Mouse (Mus musculus): Measurements from ENCODE around the gene Arhgap45. TPM values are rescaled to one million over a fixed set of nuclear protein-coding genes. Genes with fewer than 3 reads are reported as not detected.
A peak's percentile ranks its signal among the peaks of the same experiment; 100 is the strongest.

The Arhgap45 gene
- polyA plus RNA-seq, 1 experiment from 2014 or later: 3.6 TPM

DNA sequence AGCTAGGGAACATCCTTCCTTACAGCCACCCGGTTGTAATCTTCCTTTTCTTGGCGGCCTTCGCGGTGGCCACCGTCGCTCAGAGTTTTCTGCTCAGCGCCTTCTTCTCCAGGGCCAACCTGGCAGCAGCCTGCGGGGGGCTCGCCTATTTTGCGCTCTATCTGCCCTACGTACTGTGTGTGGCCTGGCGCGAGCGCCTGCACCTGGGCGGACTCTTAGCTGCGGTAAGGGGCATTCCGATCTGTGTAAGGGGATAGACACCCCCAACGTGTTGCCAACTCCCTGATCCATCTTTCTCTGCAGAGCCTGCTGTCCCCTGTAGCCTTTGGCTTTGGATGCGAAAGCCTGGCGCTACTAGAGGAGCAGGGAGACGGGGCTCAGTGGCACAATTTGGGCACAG, 13.6 kb upstream of the Arhgap45 start:
- peaks cover 13% of the 10 kb centered on the region for H3K4me1 ChIP-seq
- H3K27ac ChIP-seq: no peak overlapping the region
- no peak overlapping the region for H3K4me2 ChIP-seq
- WGBS: 18% methylated on average over 21 of the region's 21 CpGs
- peaks cover 80% of the 10 kb centered on the region for H3K27me3 ChIP-seq
- no peaks in the 10 kb centered on the region for H3K9me3 ChIP-seq
- ATAC-seq (ENCODE audit: low FRiP score): no peak
- H3K4me3 ChIP-seq (replicated peaks): no peak overlapping the region
- H3K9ac ChIP-seq: no peak overlapping the region
- no peaks in the 10 kb centered on the region for H3K36me3 ChIP-seq (replicated peaks)

DNA sequence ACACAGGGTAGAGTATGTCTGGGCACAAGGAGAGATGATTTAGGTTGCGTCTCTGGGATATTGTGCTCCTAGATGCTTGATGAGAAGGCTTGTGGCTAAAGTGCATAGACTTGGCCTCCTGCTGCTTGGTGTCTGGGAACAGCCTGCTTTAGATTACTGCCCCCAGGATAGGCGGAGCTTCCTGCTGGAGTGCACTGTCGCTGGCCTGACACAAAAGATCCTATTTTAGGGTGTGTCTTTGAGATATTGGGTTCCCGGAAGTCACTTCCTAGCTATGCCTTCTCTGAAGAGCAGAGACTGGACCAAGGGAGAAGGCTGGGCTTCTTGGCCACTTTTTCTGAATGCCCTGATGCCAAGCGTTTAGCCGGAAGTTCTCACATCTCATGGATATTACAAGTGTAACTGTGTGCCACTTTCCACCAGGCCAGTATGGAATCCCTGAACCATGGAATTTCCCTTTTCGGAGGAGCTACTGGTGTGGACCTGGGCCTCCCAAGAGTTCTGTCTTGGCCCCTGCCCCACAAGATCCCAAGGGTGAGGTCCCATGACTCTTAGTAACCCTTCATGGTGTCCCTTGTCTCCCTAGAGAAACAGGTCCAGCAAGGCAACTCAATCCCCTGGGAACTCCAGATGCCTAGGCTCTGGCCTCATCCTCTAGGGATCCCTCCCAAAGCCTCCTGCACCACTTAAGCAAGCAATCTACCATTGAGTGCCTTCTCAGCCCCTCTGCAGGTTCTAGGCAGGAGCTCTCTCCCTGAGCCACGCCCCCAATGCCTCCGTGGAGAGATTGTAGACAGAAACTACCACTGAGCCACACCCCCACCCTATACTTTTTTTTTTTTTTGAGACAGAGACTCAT, 12.8 kb upstream of the Arhgap45 start:
- H3K4me1 ChIP-seq: peaks cover 6% of the 10 kb centered on the region; the same call in 1 of the 2 replicates
- H3K4me2 ChIP-seq: no peak overlapping the region
- H3K27me3 ChIP-seq: peaks cover 72% of the 10 kb centered on the region
- H3K36me3 ChIP-seq (replicated peaks): no peaks in the 10 kb centered on the region; the same call in 1 of the 2 replicates
- WGBS: 65% methylated on average over 9 of the region's 9 CpGs
- no peak overlapping the region for H3K27ac ChIP-seq
- no peak for ATAC-seq (ENCODE audit: low FRiP score)
- no peak overlapping the region for H3K9ac ChIP-seq
- H3K9me3 ChIP-seq: no peaks in the 10 kb centered on the region
- H3K4me3 ChIP-seq (replicated peaks): no peak overlapping the region

DNA sequence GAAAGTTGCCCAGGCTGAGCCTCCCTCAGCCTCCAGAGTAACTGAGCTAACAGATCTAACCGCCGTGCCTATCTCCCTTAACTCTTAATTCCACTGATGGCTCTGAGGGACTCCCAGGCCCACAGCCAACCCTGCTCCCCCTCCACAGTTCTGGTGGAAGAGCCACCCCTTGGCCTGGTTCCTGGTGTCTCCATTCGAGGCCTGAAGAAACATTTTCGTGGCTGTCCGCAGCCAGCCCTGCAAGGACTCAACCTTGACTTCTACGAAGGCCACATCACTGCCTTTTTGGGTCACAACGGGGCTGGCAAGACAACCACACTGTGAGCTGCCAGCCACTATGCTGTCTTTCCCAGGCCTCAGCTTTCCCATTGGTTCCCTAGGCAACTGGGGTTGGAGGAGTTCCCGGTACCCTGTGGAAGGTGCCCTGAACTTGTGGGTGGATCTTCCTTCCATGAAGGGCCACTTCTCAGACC, 12.2 kb upstream of the Arhgap45 start:
- 88% methylated on average over 8 of the region's 8 CpGs for WGBS
- peaks cover 65% of the 10 kb centered on the region for H3K27me3 ChIP-seq
- no peak for ATAC-seq (ENCODE audit: low FRiP score)
- peaks cover 2% of the 10 kb centered on the region; the same call in 1 of the 2 replicates for H3K36me3 ChIP-seq (replicated peaks)
- no peak overlapping the region for H3K4me2 ChIP-seq
- peaks cover 6% of the 10 kb centered on the region; the same call in 1 of the 2 replicates for H3K4me1 ChIP-seq
- H3K9me3 ChIP-seq: no peaks in the 10 kb centered on the region
- no peak overlapping the region for H3K9ac ChIP-seq
- H3K27ac ChIP-seq: no peak overlapping the region
- no peak overlapping the region for H3K4me3 ChIP-seq (replicated peaks)

DNA sequence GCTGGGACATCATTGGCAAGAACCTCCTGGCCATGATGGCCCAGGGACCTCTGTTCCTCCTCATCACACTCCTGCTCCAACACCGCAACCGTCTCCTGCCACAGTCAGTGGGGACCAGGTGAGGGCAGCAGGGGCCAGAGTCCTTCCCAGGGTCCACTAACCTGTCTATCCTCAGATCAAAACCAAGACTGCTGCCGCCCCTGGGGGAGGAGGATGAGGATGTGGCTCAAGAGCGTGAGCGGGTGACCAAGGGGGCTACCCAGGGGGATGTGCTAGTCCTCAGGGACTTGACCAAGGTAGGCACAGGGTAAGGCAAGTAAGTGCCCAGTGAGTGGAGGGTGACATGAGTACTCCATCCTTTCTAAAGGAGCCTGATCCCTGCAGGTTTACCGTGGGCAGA, 4.7 kb upstream of the Arhgap45 start:
- WGBS: 87% methylated on average over 6 of the region's 6 CpGs
- ATAC-seq (ENCODE audit: low FRiP score): no peak
- Histone ChIP-seq H3K4me3 (replicated peaks) (no peak overlapping the region), H3K4me2 (no peak overlapping the region), H3K9me3 (peaks cover 18% of the 10 kb centered on the region), H3K27me3 (peaks cover 64% of the 10 kb centered on the region), H3K27ac (no peak overlapping the region), H3K4me1 (no peaks in the 10 kb centered on the region), H3K9ac (no peak overlapping the region), H3K36me3 (replicated peaks) (peaks cover 16% of the 10 kb centered on the region)

DNA sequence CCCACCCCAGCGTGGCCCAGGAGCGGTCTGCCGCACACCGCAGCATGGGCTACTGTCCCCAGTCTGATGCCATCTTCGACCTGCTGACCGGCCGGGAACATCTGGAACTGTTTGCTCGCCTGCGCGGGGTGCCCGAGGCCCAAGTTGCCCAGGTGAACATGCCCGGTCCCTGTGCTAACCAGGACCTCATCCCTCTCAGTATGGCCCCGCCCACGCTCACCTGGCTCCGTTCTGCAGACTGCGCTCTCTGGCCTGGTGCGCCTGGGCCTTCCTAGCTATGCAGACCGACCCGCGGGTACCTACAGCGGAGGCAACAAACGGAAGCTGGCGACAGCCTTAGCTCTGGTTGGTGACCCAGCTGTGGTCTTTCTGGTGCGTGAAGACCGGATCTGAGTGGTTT, 2.8 kb upstream of the Arhgap45 start:
- Histone ChIP-seq H3K4me2 (no peak overlapping the region), H3K27me3 (peaks cover 72% of the 10 kb centered on the region), H3K4me3 (replicated peaks) (no peak overlapping the region), H3K9ac (no peak overlapping the region), H3K4me1 (no peaks in the 10 kb centered on the region), H3K27ac (no peak overlapping the region), H3K9me3 (peaks cover 18% of the 10 kb centered on the region), H3K36me3 (replicated peaks) (peaks cover 16% of the 10 kb centered on the region)
- ATAC-seq (ENCODE audit: low FRiP score): no peak
- WGBS: 29% methylated on average over 25 of the region's 25 CpGs

DNA sequence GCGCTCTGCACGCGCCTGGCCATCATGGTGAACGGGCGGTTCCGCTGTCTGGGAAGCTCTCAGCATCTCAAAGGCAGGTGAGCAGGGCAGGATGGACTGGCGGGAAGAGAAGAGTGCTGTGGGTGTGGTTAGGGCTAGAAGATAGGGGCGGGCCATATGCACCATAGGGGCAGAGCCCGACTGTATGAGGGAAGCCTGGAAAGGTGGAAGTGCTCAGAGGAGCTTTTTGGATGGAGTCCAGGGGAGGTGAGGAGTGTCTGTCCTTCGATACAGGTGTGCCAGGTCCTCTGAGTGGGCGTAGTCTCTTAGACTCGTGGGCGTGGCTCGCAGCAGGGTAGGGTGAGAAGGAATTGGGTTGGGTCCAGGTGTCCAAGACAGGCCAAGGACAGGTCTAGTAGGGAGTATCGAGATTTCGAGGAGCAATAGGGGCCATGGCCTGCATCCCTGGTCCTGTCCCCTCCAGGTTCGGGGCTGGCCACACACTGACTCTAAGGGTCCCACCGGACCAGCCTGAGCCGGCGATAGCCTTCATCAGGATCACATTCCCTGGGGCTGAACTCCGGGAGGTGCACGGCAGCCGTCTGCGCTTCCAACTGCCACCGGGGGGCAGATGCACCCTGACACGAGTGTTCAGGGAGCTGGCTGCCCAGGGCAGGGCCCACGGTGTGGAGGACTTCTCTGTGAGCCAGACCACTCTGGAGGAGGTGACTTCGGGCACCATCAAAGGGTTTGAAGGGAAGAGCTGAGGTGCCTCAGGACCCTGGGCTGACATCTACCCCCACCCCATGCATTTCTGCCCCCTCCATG, 1.8 kb upstream of the Arhgap45 start:
- Histone ChIP-seq H3K27ac (no peak overlapping the region), H3K9ac (no peak overlapping the region), H3K36me3 (replicated peaks) (peaks cover 13% of the 10 kb centered on the region), H3K27me3 (peaks cover 82% of the 10 kb centered on the region), H3K4me1 (peaks cover 10% of the 10 kb centered on the region; the same call in 1 of the 2 replicates), H3K4me2 (no peak overlapping the region), H3K9me3 (peaks cover 17% of the 10 kb centered on the region), H3K4me3 (replicated peaks) (no peak overlapping the region)
- ATAC-seq (ENCODE audit: low FRiP score): no peak
- WGBS: 17% methylated on average over 28 of the region's 28 CpGs

DNA sequence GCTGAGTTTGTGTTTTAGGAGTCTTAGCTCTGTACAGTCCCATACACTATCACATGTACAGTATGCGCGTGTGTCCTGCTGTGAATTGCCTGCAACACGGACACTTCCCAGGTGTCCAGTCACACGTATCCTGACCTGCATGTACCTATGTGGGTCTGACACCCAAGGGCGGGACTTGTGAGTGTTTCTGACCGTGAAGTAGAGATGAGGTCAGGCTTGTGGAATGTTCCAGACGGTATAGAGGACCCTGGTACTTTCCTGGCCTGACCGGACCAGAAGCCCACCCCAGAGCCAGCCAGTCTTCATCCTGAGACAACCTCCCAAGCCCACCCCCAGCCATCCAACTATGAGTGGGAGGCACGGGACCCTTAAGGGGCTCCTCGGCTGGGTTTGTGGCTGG, 870 bp upstream of the Arhgap45 start:
- Histone ChIP-seq H3K4me1 (peaks cover 16% of the 10 kb centered on the region; the same call in 1 of the 2 replicates), H3K4me2 (no peak overlapping the region), H3K9me3 (peaks cover 8% of the 10 kb centered on the region), H3K36me3 (replicated peaks) (peaks cover 6% of the 10 kb centered on the region), H3K27me3 (peaks cover 87% of the 10 kb centered on the region), H3K9ac (no peak overlapping the region), H3K4me3 (replicated peaks) (no peak overlapping the region), H3K27ac (no peak overlapping the region)
- no peak for ATAC-seq (ENCODE audit: low FRiP score)
- WGBS: 86% methylated on average over 10 of the region's 10 CpGs

DNA sequence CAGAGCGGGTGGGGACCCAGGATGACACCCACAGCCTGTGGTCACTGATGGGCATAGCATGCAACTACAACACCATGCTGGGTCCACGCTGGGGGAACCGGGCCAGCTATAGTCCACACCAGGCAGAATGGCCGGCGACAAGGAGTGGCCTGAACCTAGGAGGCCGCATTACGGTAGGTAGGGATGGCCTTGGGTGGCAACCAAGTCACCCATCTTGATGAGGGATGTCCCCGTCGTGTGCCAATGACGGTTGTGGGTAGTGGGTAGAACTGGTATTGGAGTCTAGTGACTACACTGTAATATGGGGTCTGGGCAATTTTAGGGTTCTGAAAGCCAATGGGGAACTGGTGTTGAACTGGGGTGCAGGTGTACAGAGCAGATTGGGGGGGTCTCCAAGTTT, 478 bp downstream of the Arhgap45 start:
- Histone ChIP-seq H3K4me1 (peaks cover 16% of the 10 kb centered on the region; the same call in 1 of the 2 replicates), H3K4me2 (no peak overlapping the region), H3K27ac (no peak overlapping the region), H3K27me3 (peaks cover 82% of the 10 kb centered on the region), H3K9me3 (no peaks in the 10 kb centered on the region), H3K4me3 (replicated peaks) (0 out of 2 replicates have a peak overlapping the region, but pooled peaks have one; percentile 3), H3K36me3 (replicated peaks) (no peaks in the 10 kb centered on the region; the same call in 1 of the 2 replicates), H3K9ac (no peak overlapping the region)
- no peak for ATAC-seq (ENCODE audit: low FRiP score)
- WGBS: 92% methylated on average over 10 of the region's 10 CpGs

DNA sequence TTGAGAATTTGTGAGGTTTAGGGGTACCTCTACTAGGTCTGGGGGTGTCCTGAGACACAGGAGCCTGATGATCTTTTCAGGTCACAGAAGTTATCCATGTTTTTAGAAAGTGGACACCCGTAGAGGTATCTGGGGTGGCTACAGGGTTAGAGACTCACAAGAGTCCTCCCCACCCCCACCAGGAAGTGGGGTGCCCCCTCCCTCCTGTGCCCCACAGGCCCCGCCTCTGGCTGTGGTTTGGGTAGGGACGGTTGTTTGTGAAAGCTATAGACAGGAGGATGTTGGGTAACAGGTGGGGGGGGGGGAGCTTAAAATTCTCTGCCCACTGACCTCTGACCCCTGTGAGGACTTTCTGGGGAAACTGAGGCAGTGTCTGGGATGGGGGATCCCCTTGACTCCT, 908 bp downstream of the Arhgap45 start:
- no peaks in the 10 kb centered on the region for H3K36me3 ChIP-seq (replicated peaks)
- H3K4me3 ChIP-seq (replicated peaks): no peak overlapping the region
- H3K27ac ChIP-seq: no peak overlapping the region
- no peaks in the 10 kb centered on the region for H3K9me3 ChIP-seq
- peaks cover 16% of the 10 kb centered on the region; the same call in 1 of the 2 replicates for H3K4me1 ChIP-seq
- H3K27me3 ChIP-seq: peaks cover 77% of the 10 kb centered on the region
- no peak overlapping the region for H3K9ac ChIP-seq
- WGBS: 70% methylated on average over 3 of the region's 3 CpGs
- ATAC-seq (ENCODE audit: low FRiP score): no peak
- no peak overlapping the region for H3K4me2 ChIP-seq

DNA sequence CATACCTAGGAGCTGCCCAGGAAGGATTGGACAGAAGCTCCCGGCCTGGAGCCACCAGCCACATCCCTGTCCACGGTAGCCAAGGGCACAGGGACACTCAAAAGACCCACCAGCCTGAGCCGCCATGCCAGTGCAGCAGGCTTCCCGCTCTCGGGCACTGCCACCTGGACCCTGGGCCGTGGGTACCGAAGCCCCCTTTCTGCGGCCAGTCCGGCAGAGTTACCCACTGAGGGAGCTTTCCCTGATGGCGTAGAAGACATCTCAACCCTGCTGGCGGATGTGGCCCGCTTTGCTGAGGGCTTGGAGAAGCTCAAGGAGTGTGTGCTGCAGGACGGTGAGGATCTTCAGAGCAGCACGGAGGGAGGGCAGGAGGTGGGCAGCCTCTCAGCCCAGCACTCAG, 1.3 kb downstream of the Arhgap45 start:
- ATAC-seq (ENCODE audit: low FRiP score): no peak
- Histone ChIP-seq H3K36me3 (replicated peaks) (no peaks in the 10 kb centered on the region), H3K4me1 (peaks cover 16% of the 10 kb centered on the region; the same call in 1 of the 2 replicates), H3K27me3 (peaks cover 73% of the 10 kb centered on the region), H3K27ac (no peak overlapping the region), H3K9me3 (no peaks in the 10 kb centered on the region), H3K9ac (no peak overlapping the region), H3K4me2 (no peak overlapping the region), H3K4me3 (replicated peaks) (no peak overlapping the region)
- 84% methylated on average over 14 of the region's 14 CpGs for WGBS

DNA sequence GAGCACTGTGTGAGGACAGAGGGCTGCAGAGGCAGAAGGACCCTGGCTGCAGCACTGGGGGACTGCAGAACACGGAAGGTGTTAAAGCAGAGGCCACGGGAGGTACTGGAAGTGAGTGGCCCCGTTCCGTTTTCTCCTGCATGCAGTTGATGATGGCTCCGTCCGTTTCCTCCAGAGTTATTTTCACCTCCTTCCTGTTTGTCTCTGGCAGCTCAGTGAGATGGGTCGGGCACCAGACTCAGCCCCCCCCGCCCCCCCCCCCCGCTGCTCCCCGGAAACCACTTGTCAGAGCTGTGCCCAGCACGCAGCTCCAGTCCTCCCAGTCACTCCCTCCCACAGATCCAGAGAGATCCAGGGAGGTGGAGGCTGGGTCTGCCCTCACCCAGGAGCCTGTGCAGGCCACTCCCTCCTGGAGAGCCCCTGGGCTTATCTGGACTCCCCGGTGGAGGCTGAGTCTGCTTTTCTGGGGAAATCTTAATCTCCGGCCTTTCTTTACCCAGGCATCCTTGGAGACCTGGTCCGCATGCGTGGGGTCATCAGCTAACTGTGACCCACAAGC, 2.4 kb downstream of the Arhgap45 start:
- Histone ChIP-seq H3K27ac (no peak overlapping the region), H3K4me2 (0 out of 2 replicates have a peak overlapping the region, but pooled peaks have one; percentile 10), H3K9ac (no peak overlapping the region), H3K4me1 (peaks cover 16% of the 10 kb centered on the region; the same call in 1 of the 2 replicates), H3K9me3 (no peaks in the 10 kb centered on the region), H3K4me3 (replicated peaks) (no peak overlapping the region), H3K36me3 (replicated peaks) (no peaks in the 10 kb centered on the region), H3K27me3 (peaks cover 63% of the 10 kb centered on the region)
- WGBS: 8% methylated on average over 15 of the region's 15 CpGs
- no peak for ATAC-seq (ENCODE audit: low FRiP score)
